Mouse (Mus musculus): Measurements from ENCODE around the gene Mboat7. TPM values are rescaled to one million over a fixed set of nuclear protein-coding genes. Genes with fewer than 3 reads are reported as not detected.

Mboat7 gene
- polyA plus RNA-seq, 1 experiment from 2014 or later: 44.2 TPM

DNA sequence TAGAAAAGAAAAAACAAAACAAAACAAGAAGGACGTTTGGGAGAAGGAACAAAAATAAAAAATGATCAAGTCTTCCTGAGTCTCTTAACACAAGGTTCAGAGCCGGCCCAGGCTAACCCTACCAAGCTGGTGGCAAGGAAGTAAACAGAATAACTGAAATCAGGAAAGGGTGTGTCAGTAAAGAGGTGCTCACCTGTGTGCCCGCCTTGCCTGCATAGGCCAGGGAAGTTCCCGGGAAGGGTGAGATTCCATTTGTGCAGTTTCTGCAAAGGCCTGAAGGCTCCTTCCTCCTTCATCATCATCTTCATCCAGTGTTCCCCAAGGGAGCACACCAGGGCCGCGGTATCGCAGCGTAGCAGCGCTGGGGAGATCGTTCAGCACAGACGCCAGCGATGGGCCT, 17.0 kb downstream of the Mboat7 start:
- H3K4me2 ChIP-seq: peak overlapping the region; percentile 36
- peak overlapping the region; percentile 9; the same call in 1 of the 2 replicates for H3K9ac ChIP-seq
- 0 out of 2 replicates have a peak overlapping the region, but pooled peaks have one; percentile 19 for H3K4me3 ChIP-seq (ENCODE audit: low read depth, low read length)

DNA sequence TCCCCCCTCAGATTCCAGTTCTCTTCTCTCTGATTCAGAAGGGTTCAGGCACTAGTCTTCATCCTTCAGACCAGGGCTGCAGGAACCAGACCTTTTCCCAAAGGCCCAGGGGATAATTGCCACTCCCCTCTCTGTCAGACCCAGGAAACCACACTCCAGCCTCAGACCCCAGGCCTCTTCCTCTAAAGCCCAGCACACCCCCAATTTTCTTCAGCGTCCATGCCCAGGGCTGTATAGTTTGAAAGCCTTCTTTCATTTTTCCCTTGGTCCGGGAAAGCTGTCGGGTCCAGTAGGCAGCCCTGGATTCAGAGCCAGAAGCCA, 18.1 kb downstream of the Mboat7 start:
- H3K27ac ChIP-seq (ENCODE audit: low read depth): no peak overlapping the region
- H3K4me3 ChIP-seq (ENCODE audit: low read depth, low read length): no peak overlapping the region
- 70% methylated on average over 3 of the region's 3 CpGs for WGBS
- H3K27me3 ChIP-seq (ENCODE audit: insufficient read depth, low read length): no peaks in the 10 kb centered on the region
- TF ChIP-seq CTCF (IDR thresholded peaks at IDR 0.05; ENCODE audit: low read depth): no peak
- ATAC-seq (ENCODE audit: insufficient read depth) (no peak), DNase-seq (no peak)
- H3K4me1 ChIP-seq (ENCODE audit: insufficient read depth): no peaks in the 10 kb centered on the region
- no peak overlapping the region for H3K4me2 ChIP-seq
- H3K9ac ChIP-seq: no peak overlapping the region; the same call in 1 of the 2 replicates
- H3K9me3 ChIP-seq (ENCODE audit: low read depth, low read length): no peaks in the 10 kb centered on the region
- 0 out of 2 replicates have a peak, but pooled peaks cover 3% of the 10 kb centered on the region for H3K36me3 ChIP-seq (ENCODE audit: insufficient read depth)

More for the DNA sequence above, 17.0 kb downstream of the Mboat7 start:
- Histone ChIP-seq H3K27ac (ENCODE audit: low read depth) (no peak overlapping the region), H3K27me3 (ENCODE audit: insufficient read depth, low read length) (no peaks in the 10 kb centered on the region), H3K36me3 (ENCODE audit: insufficient read depth) (0 out of 2 replicates have a peak, but pooled peaks cover 3% of the 10 kb centered on the region), H3K4me1 (ENCODE audit: insufficient read depth) (no peaks in the 10 kb centered on the region), H3K9me3 (ENCODE audit: low read depth, low read length) (no peaks in the 10 kb centered on the region)
- ATAC-seq (ENCODE audit: insufficient read depth) (no peak), DNase-seq (no peak)
- TF ChIP-seq CTCF (IDR thresholded peaks at IDR 0.05; ENCODE audit: low read depth): no peak
- 75% methylated on average over 12 of the region's 12 CpGs for WGBS

DNA sequence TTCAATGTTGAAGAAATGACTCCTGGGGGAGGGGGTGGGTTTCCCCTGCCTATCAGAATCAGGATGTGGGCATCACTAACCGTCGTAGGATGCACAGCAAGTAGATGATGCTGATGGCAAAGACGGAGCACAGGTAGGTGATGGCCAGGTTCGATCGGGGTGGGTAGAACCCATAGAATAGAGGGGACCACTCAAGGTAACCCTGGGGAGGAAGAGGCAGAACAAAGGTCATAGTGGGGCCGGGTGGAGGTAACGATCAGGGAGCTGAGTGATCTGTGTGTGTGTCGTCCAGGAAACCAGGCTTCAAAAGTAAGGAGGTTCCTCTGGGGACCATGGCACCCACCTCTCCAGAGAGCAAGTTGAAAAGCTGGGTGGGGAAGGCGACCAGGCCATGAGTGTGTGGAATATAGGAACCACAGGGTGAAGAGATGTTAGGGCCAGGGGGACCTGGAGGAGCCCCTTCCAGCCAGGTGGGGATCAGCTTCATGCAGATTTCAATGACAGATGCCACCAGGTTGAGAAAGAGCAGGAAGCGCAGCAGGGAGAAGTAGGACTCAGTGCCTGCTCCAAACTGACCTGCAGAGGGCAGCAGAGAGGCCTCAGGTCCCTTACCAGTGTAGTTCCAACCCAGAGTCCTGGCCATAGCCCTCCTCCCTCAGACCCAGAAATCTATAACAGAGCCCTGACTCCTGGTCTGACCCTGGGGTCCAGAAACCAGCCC, 18.7 kb downstream of the Mboat7 start:
- ATAC-seq (ENCODE audit: insufficient read depth) (peak; percentile 85; the same call in 1 of the 2 replicates), DNase-seq (peak; percentile 92)
- Histone ChIP-seq H3K36me3 (ENCODE audit: insufficient read depth) (0 out of 2 replicates have a peak, but pooled peaks cover 3% of the 10 kb centered on the region), H3K9me3 (ENCODE audit: low read depth, low read length) (no peaks in the 10 kb centered on the region), H3K4me3 (ENCODE audit: low read depth, low read length) (no peak overlapping the region), H3K27ac (ENCODE audit: low read depth) (no peak overlapping the region), H3K9ac (no peak overlapping the region; the same call in 1 of the 2 replicates), H3K4me1 (ENCODE audit: insufficient read depth) (no peaks in the 10 kb centered on the region), H3K27me3 (ENCODE audit: insufficient read depth, low read length) (no peaks in the 10 kb centered on the region), H3K4me2 (no peak overlapping the region)
- WGBS: 71% methylated on average over 10 of the region's 10 CpGs
- peak; percentile 89 for TF ChIP-seq CTCF (IDR thresholded peaks at IDR 0.05; ENCODE audit: low read depth)

DNA sequence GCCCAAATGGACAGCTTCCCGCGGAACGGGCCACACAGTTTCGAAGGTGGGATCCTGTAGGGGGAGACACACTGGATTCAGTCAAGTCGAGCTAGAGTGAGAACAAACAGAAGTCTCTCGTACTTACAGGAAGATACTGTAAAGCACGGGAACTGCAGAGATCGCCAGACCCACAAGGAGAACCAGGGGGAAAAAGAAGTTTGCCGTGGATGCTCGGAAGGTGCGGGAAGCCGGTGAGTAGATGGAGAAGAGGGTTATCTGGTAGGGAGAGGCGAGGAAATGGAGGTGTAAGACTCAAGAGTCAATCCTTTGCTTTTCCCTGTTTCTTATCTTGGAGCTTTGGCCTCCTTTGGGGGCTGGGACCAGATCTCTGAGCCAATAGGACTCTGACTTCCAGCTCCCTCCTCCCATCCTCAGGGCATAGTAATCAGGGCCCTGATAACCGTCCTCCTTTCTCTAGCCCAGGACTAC, 26.4 kb downstream of the Mboat7 start:
- ATAC-seq (ENCODE audit: insufficient read depth): no peak
- Histone ChIP-seq H3K27ac (ENCODE audit: low read depth) (no peak overlapping the region), H3K36me3 (ENCODE audit: insufficient read depth) (peaks cover 17% of the 10 kb centered on the region), H3K9ac (no peak overlapping the region), H3K4me3 (ENCODE audit: low read depth, low read length) (no peak overlapping the region), H3K4me1 (ENCODE audit: insufficient read depth) (0 out of 2 replicates have a peak, but pooled peaks cover 3% of the 10 kb centered on the region), H3K27me3 (ENCODE audit: insufficient read depth, low read length) (no peaks in the 10 kb centered on the region), H3K9me3 (ENCODE audit: low read depth, low read length) (no peaks in the 10 kb centered on the region), H3K4me2 (peak overlapping the region; percentile 82)
- WGBS: 11% methylated on average over 14 of the region's 14 CpGs
- DNase-seq: peak; percentile 40
- TF ChIP-seq CTCF (IDR thresholded peaks at IDR 0.05; ENCODE audit: low read depth): peak; percentile 29

DNA sequence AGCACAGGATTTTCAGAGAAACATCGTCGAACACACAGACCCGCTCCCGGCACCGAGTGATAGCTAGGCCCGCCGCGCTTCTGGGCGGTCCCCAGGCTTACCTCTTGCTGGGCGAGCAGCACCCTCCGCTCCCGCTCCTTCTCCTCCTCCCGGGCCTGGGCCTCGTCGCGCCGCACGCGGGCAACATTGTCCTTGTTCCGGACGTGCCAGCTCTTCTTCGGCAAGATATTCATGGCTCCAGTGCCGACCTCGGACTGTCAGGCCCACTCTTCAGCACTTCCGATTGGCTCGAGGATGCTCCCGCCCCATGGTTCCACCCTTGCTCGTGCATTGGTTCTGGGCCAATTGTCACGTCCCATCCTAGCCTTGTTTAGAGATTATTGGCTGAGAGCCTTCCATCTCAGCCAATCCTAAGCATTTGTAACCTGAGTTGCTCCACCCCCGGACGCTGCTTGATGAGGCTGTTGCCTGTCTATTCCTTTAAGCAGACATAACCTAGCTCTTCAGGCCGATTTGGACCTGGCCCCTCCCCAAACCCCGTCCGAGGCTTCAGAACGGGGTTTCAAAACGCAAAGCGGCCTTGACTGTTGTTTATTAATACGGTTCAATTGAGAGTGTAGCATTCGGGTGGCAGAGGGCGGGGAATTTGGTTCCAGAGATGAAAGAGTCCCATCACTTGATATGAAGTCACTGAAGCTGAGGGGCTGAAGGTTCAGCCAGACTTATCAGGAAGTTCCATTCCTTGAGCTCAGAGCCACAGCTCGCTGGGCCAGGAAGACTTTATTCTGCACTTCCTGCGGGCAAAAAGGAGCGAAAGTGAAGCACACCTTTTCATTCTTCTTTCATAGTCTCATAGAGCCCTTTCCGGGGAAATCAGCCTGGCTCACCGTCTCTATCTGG, 27.9 kb downstream of the Mboat7 start, which contains the start of gene Leng1:
TSS of gene Leng1 (minus strand) at position 626 of the 900 bp plus-strand sequence.
- peak within 1 kb of the TSS; percentile 82 for H3K4me2 ChIP-seq
- WGBS: 2% methylated on average over 45 of the region's 45 CpGs
- H3K9ac ChIP-seq: peak within 1 kb of the TSS; percentile 69
- peaks cover 32% of the 10 kb centered on the region for H3K36me3 ChIP-seq (ENCODE audit: insufficient read depth)
- TF ChIP-seq CTCF (IDR thresholded peaks at IDR 0.05; ENCODE audit: low read depth): no peak
- 0 out of 2 replicates have a peak, but pooled peaks cover 3% of the 10 kb centered on the region for H3K4me1 ChIP-seq (ENCODE audit: insufficient read depth)
- DNase-seq (peak; percentile 99), ATAC-seq (ENCODE audit: insufficient read depth) (peak; percentile 99)
- no peaks in the 10 kb centered on the region for H3K27me3 ChIP-seq (ENCODE audit: insufficient read depth, low read length)
- H3K9me3 ChIP-seq (ENCODE audit: low read depth, low read length): no peaks in the 10 kb centered on the region
- H3K4me3 ChIP-seq (ENCODE audit: low read depth, low read length): peak within 1 kb of the TSS; percentile 59
- peak within 1 kb of the TSS; percentile 89 for H3K27ac ChIP-seq (ENCODE audit: low read depth)

DNA sequence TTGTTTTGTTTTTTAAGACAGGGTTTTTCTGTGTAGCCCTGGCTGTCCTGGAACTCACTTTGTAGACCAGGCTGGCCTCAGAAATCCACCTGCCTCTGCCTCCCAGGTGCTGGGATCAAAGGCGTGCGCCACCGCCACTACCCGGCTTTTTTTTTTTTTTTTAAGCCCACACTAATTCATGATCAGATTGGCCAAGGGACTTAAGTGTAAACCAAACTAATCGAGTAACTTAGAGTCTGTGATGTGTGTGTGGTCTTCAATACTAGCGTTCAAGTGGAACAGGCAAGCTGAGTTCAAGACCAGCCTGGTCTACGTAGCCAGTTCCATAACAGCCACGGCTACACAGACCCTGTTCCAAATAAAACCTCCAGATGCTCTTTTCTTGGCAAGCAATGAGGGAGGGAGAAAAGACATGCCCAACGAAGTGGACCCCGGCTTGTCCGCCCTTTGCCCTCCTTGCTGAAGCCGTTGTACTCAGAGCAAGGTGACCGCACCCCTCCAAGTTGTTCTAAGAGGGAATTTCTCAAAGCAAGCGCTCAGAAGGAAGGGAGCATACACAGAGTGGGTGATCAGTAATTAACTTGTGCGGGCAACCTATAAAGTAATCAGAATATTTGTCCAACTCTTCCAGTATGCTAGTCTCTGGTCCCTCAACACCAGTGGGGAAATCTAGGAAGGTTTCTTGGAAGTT, 28.7 kb downstream of the Mboat7 start:
- peak; percentile 28 for ATAC-seq (ENCODE audit: insufficient read depth)
- no peaks in the 10 kb centered on the region for H3K9me3 ChIP-seq (ENCODE audit: low read depth, low read length)
- peak overlapping the region; percentile 69 for H3K9ac ChIP-seq
- no peaks in the 10 kb centered on the region for H3K27me3 ChIP-seq (ENCODE audit: insufficient read depth, low read length)
- 0 out of 2 replicates have a peak, but pooled peaks cover 3% of the 10 kb centered on the region for H3K4me1 ChIP-seq (ENCODE audit: insufficient read depth)
- peak overlapping the region; percentile 59 for H3K4me3 ChIP-seq (ENCODE audit: low read depth, low read length)
- peak overlapping the region; percentile 74 for H3K27ac ChIP-seq (ENCODE audit: low read depth)
- no peak for TF ChIP-seq CTCF (IDR thresholded peaks at IDR 0.05; ENCODE audit: low read depth)
- WGBS: 29% methylated on average over 15 of the region's 15 CpGs
- DNase-seq: peak; percentile 38
- H3K36me3 ChIP-seq (ENCODE audit: insufficient read depth): peaks cover 40% of the 10 kb centered on the region
- H3K4me2 ChIP-seq: peak overlapping the region; percentile 82

Measured in lung, embryonic 14.5 days (tissue).